Mouse (Mus musculus) urinary bladder, postnatal 0 days (tissue): ENCODE measurements around the gene Lgr4. TPM values are rescaled to one million over a fixed set of nuclear protein-coding genes. Genes with fewer than 3 reads are reported as not detected.

Experiments
- polyA plus RNA-seq: library from polyadenylated mRNA; unstranded; fragments of >200 nt; fragmentation: Nextera tagmentation; extraction: Ambion mirVana; gene quantifications from 2 replicates; pipeline ENCODE4 v1.2.1, GENCODE M21; 2015

Lgr4 gene
- 12.5 and 12.9 TPM in 2 replicates for polyA plus RNA-seq

DNA sequence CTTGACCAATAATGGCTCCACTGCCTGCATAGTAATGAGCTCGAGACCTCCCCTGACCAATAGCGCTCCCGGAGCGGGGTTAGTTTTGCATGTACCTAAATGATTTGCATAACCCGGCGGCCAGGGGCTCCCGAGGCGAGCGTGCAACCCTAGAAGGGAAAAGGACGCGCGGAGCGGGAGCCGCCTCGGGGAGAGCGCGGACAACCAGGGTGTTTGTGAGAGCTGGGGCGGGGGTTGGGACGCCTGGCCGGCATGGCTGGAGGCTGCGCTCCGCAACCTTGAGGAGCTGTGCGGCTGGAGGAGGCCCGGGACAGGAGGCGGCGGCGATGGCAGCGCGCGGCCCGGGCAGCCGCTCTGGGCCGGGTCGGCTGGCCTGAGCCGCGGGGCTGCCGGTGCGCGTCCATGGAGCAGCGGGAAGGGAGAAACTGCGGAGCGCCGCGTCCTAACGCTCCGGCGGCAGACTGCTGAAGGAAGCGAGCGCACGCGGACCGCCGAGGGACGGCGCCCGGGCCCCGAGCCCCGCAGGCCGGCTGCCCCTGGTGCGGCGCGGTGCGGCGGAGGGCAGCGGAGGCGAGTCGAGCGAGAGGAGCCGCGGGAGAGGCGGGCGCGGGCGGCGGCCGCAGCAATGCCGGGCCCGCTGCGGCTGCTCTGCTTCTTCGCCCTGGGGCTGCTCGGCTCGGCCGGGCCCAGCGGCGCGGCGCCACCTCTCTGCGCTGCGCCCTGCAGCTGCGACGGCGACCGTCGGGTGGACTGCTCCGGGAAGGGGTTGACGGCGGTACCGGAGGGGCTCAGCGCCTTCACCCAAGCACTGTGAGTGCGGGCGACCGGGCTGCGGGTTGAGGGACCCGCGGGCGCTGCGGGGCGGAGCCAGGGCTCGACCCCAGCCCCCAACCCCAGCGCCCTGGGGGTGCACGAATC, at the start of gene Lgr4:
TSS of gene Lgr4 (plus strand) at position 152 of the 918 bp plus-strand sequence.

GRCm38 (mm10) chr2:109890597-109890996, 26.9 kb upstream of the Lgr4 start, which contains the start of gene Lin7c:
Gene Lin7c (plus strand): TSS chr2:109890853.

GRCm38 (mm10) chr2:110017616-110018505, 100.4 kb downstream of the Lgr4 start, which contains the start of gene Ccdc34:
Gene Ccdc34 (plus strand): TSS chr2:110017817.

Other genes starting within 250 kb of the Lgr4 start
- 6.3 and 11.0 TPM in 2 replicates for gene Bdnf, start 242.9 kb upstream of the Lgr4 start, polyA plus RNA-seq
- 31.4 and 38.4 TPM in 2 replicates for gene Lin7c, start 26.8 kb upstream of the Lgr4 start, polyA plus RNA-seq
- 11.1 and 15.7 TPM in 2 replicates for gene Ccdc34, start 100.2 kb downstream of the Lgr4 start, polyA plus RNA-seq